Mouse (Mus musculus) embryonic facial prominence, embryonic 14.5 days (tissue): ENCODE data around the gene Tm4sf20. TPM values are rescaled to one million over a fixed set of nuclear protein-coding genes. Genes with fewer than 3 reads are reported as not detected.

ENCODE experiments used
- ATAC-seq: fragments of 200-750 bp; cut with Nextera tagmentation; 2 replicates; pipeline ENCODE4 v1.8.0; 2017; ENCODE audit warnings: low read depth, moderate number of reproducible peaks, moderate TSS enrichment
- DNase-seq: peaks from one replicate; pipeline ENCODE4 v3.0.0-alpha.2; 2015; ENCODE audit warnings: low spot score
- H3K27ac ChIP-seq: fragments of 300-500 bp; sonication (generic); replicated peaks from 2 replicates; pipeline ENCODE4 v1.5.1; 2014; ENCODE audit warnings: low read depth, mild to moderate bottlenecking, low read length, moderate library complexity
- H3K27me3 ChIP-seq: fragments of 300-500 bp; sonication (generic); replicated peaks from 2 replicates; pipeline ENCODE4 v1.6.1; 2014; ENCODE audit warnings: low read length; ENCODE audit not compliant: control insufficient read depth, insufficient read depth
- H3K36me3 ChIP-seq: fragments of 300-500 bp; sonication (generic); 2 replicates; pipeline ENCODE4 v1.6.1; 2014; ENCODE audit warnings: low read length, mixed read lengths; ENCODE audit not compliant: control insufficient read depth, insufficient read depth
- H3K4me1 ChIP-seq: fragments of 300-500 bp; sonication (generic); 2 replicates; pipeline ENCODE4 v1.6.1; 2014; ENCODE audit warnings: antibody characterized with exemption, low read length; ENCODE audit not compliant: control insufficient read depth, insufficient read depth
- H3K4me2 ChIP-seq: fragments of 300-500 bp; sonication (generic); 2 replicates; pipeline ENCODE4 v1.6.1; 2014; ENCODE audit warnings: low read depth, mild to moderate bottlenecking, low read length, moderate library complexity, mixed read lengths
- H3K4me3 ChIP-seq: fragments of 300-500 bp; sonication (generic); 2 replicates; pipeline ENCODE4 v1.5.1; 2014; ENCODE audit warnings: low read depth, mild to moderate bottlenecking, low read length
- H3K9ac ChIP-seq: fragments of 300-500 bp; sonication (generic); 2 replicates; pipeline ENCODE4 v1.6.1; 2014; ENCODE audit warnings: low read depth, mild to moderate bottlenecking, low read length, moderate library complexity, mixed read lengths
- H3K9me3 ChIP-seq: fragments of 300-500 bp; sonication (generic); 2 replicates; pipeline ENCODE4 v1.6.1; 2016; ENCODE audit warnings: low read length; ENCODE audit not compliant: control insufficient read depth
- WGBS: fragments of 180-500 bp; shearing (Covaris S2); extraction: QIAGEN DNeasy Blood & Tissue Kit; methylation state at CpG from one replicate; pipeline ENCODE4 v1.1.7; 2014; 5-methylcytosine and 5-hydroxymethylcytosine counted together
- polyA plus RNA-seq: library from polyadenylated mRNA; unstranded; fragments of >200 nt; fragmentation: Nextera tagmentation; extraction: Ambion mirVana; gene quantifications from 2 replicates; pipeline ENCODE4 v1.2.1, GENCODE M21; 2014

Gene Tm4sf20
- polyA plus RNA-seq, 1 experiment from 2014 or later: 0.11 TPM

DNA sequence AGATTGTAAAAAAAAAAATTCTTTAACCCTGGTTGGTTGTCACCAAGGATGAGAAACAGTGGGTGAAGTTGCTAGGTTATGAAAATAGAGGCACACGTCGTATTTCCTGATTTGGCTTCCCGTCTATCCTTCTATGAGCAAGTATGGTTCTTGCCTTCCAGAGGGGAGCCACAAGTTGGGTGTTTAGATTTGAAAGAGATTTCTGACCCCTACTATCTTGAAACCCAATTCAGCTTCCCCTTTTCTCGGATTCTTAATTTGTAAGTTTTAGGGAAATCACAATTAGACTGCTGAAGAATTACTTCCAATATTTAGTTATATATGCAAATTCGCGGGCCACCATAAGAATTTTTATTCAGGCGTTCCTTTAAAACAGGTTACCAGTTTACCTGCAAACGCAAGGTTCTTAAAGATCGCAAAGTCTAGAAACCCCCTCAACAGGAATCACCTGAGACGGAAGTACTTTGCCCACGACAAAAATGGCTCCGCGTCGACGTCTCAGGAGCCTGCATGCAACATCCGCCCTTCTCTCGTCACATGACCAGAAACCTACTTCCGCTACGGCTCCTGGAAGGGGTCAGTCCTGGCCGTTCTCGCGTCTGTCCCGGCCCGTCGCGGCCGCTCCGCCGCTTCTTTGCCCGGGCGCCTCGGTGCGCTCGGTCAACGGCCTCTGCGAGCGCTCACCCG lies 43.8 kb downstream of the Tm4sf20 start, which contains the start of gene Mff:
Mff (plus strand) TSS at position 552 of the 687 bp plus-strand sequence.
- H3K4me2 ChIP-seq: peak within 1 kb of the TSS; percentile 94
- H3K27ac ChIP-seq: peak within 1 kb of the TSS; percentile 86
- H3K4me1 ChIP-seq: peaks cover 7% of the 10 kb centered on the region
- no peaks in the 10 kb centered on the region for H3K9me3 ChIP-seq
- DNase-seq (peak; percentile 98), ATAC-seq (peak; percentile 99)
- WGBS: 15% methylated on average over 23 of the region's 38 CpGs
- H3K36me3 ChIP-seq: peaks cover 6% of the 10 kb centered on the region
- H3K4me3 ChIP-seq: peak within 1 kb of the TSS; percentile 92
- peak within 1 kb of the TSS; percentile 98 for H3K9ac ChIP-seq
- peaks cover 23% of the 10 kb centered on the region for H3K27me3 ChIP-seq

DNA sequence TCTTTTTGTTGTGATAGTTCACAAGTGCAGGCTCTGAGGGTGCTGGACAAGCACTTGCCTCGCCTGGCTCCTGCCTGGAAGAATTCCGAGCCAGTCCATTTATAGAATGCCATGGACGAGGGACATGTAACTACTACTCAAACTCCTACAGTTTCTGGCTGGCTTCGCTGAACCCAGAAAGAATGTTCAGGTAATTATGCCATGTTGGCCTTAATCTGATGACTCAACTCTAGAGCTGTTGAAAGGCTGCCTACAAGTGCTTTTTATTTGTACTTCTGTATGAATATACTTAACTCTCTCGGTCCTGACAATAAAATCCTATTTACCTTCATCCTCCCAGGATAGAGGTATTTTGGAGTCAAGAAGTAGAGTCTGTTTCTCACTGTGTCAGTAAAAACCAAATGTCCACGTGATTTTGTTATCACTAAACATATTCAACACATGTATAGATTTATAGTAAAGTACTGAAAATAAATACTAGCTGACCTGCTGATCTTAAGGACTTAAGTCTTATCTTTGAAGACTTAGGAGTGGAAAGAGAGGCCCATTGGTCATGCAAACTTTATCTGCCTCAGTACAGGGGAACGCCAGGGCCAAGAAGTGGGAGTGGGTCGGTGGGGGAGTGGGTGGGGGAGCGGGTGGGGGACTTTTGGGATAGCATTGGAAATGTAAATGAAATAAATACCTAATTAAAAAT lies 50.3 kb downstream of the Tm4sf20 start:
- DNase-seq: no peak
- Histone ChIP-seq H3K27me3 (peaks cover 13% of the 10 kb centered on the region), H3K4me1 (no peaks in the 10 kb centered on the region), H3K9ac (no peak overlapping the region), H3K27ac (no peak overlapping the region), H3K4me3 (no peak overlapping the region), H3K36me3 (no peaks in the 10 kb centered on the region), H3K4me2 (no peak overlapping the region), H3K9me3 (no peaks in the 10 kb centered on the region)
- 74% methylated on average over 9 of the region's 9 CpGs for whole genome bisulfite sequencing
- no peak for ATAC-seq

Other genes starting within 250 kb of the Tm4sf20 start
- gene Col4a4, start 181.6 kb downstream of the Tm4sf20 start, polyA plus RNA-seq: 0.14 and 0.19 TPM in 2 replicates
- gene Col4a3, start 181.5 kb downstream of the Tm4sf20 start, polyA plus RNA-seq: 0.13 and 0.24 TPM in 2 replicates
- 216 and 220 TPM in 2 replicates for gene Mff, start 43.6 kb downstream of the Tm4sf20 start, polyA plus RNA-seq
- gene Gm47791, start 2.8 kb upstream of the Tm4sf20 start, polyA plus RNA-seq: not detected in 2 replicates
- 41.9 and 42.4 TPM in 2 replicates for gene Agfg1, start 71.0 kb upstream of the Tm4sf20 start, polyA plus RNA-seq
- 0.26 and 0.58 TPM in 2 replicates for gene A030005L19Rik, start 144.9 kb upstream of the Tm4sf20 start, polyA plus RNA-seq
- 0.29 TPM in 1 of 2 replicates, not detected in the other for gene A030014E15Rik, start 156.5 kb upstream of the Tm4sf20 start, polyA plus RNA-seq
- gene Gm6217, start 162.9 kb upstream of the Tm4sf20 start, polyA plus RNA-seq: not detected in 2 replicates
- gene A030003K21Rik, start 174.9 kb upstream of the Tm4sf20 start, polyA plus RNA-seq: not detected in 2 replicates
- not detected in 2 replicates for gene Gm7544, start 187.6 kb upstream of the Tm4sf20 start, polyA plus RNA-seq
- not detected in 2 replicates for gene Gm47955, start 191.8 kb upstream of the Tm4sf20 start, polyA plus RNA-seq
- gene Gm47959, start 232.1 kb upstream of the Tm4sf20 start, polyA plus RNA-seq: not detected in 2 replicates